Comparison of ENCODE assay signal across 7 mouse cellular contexts in genomic region chr1:69826806-69827703, GRCm38 (mm10). TPM values are rescaled to one million over a fixed set of nuclear protein-coding genes. Genes with fewer than 3 reads are reported as not detected.
DNase-seq lines count a peak whose midpoint lies in the region; ATAC-seq and TF ChIP-seq lines count a peak whose summit lies in the region.

Gene Spag16 (plus strand): TSS chr1:69826970.

- H3K36me3 ChIP-seq in midbrain, embryonic 12.5 days = no peaks in the 10 kb centered on the region
- H3K36me3 ChIP-seq in thymus, adult 2 months (ENCODE audit: control insufficient read depth, insufficient read depth, low read length) = no peaks in the 10 kb centered on the region

- DNase-seq in ovary, postnatal 10 days (ENCODE audit: low spot score) = peak; percentile 5
- no peak for DNase-seq in ovary, adult 18-20 months (ENCODE audit: low spot score)
- peak; percentile 88 for DNase-seq in embryo, embryonic 10.5 days (ENCODE audit: low spot score)
- DNase-seq in left cerebral cortex, postnatal 14 days (ENCODE audit: low spot score in 2 of 2) = peak; percentile 16 to 17
- DNase-seq in thymus, adult 2 months = peak; percentile 33

- no peak for TF ChIP-seq POLR2A in thymus, adult 2 months (IDR thresholded peaks at IDR 0.05; ENCODE audit: control insufficient read depth, extremely low read depth, insufficient read depth, low read length, poor library complexity)

- ATAC-seq in hematopoietic stem cell, adult 5-6 weeks (replicated peaks in 1 of 2; ENCODE audit: insufficient read depth in 1 of 2, low FRiP score in 2 of 2, low TSS enrichment in 1 of 2, low read depth in 1 of 2, poor library complexity in 2 of 2, severe bottlenecking in 2 of 2) = peak; percentile 29 to 45; a peak in 2 of 4 replicates
- ATAC-seq in midbrain, embryonic 12.5 days (ENCODE audit: low FRiP score, low read depth) = peak; percentile 98

- 7% methylated on average over 38 of the region's 38 CpGs for WGBS in midbrain, embryonic 12.5 days
- WGBS in thymus, adult 2 months = 29% methylated on average over 38 of the region's 38 CpGs

- TF ChIP-seq CTCF in thymus, adult 2 months (IDR thresholded peaks at IDR 0.05; ENCODE audit: borderline replicate concordance, control insufficient read depth, extremely low read depth, insufficient read depth, low read length, poor library complexity) = no peak

- H3K4me3 ChIP-seq in midbrain, embryonic 12.5 days = peak within 1 kb of the TSS; percentile 63
- peak within 1 kb of the TSS; percentile 15 for H3K4me3 ChIP-seq in thymus, adult 2 months (ENCODE audit: control insufficient read depth, insufficient read depth, low read length)

- intact Hi-C loops in left cerebral cortex, postnatal 14 days (cut with DNase I) = no loop called here

- no peaks in the 10 kb centered on the region for H3K27me3 ChIP-seq in midbrain, embryonic 12.5 days
- no peaks in the 10 kb centered on the region for H3K27me3 ChIP-seq in thymus, adult 2 months (ENCODE audit: control insufficient read depth, insufficient read depth, low read length)

- H3K9me3 ChIP-seq in midbrain, embryonic 12.5 days = no peaks in the 10 kb centered on the region

- H3K9ac ChIP-seq in midbrain, embryonic 12.5 days (replicated peaks) = peak within 1 kb of the TSS; percentile 37; the same call in 1 of the 2 replicates

- peaks cover 9% of the 10 kb centered on the region; the same call in 1 of the 2 replicates for H3K4me1 ChIP-seq in midbrain, embryonic 12.5 days
- H3K4me1 ChIP-seq in thymus, adult 2 months (replicated peaks; ENCODE audit: control insufficient read depth, insufficient read depth, low read length) = peaks cover 4% of the 10 kb centered on the region; the same call in 1 of the 2 replicates

- H3K4me2 ChIP-seq in midbrain, embryonic 12.5 days (replicated peaks) = peak within 1 kb of the TSS; percentile 72

- no peak within 1 kb of the TSS for H3K27ac ChIP-seq in midbrain, embryonic 12.5 days (replicated peaks)
- no peak within 1 kb of the TSS for H3K27ac ChIP-seq in thymus, adult 2 months (ENCODE audit: control insufficient read depth, insufficient read depth, low read length)

RNA-seq across cellular contexts. Expression of gene Spag16, which starts in this region (rescaled TPM):
- not detected in 2 replicates for total RNA-seq in hematopoietic stem cell, adult 5-6 weeks (2017)
- total RNA-seq in left cerebral cortex, postnatal 14 days (2021) = under 1 TPM; 0.63 to 0.92 TPM
- 1.7 and 2.0 TPM in 2 replicates for polyA plus RNA-seq in midbrain, embryonic 12.5 days (2016; fragmentation: Nextera tagmentation; extraction: Ambion mirVana)
- 0.24 and 0.32 TPM in 2 replicates for polyA plus RNA-seq in thymus, adult 2 months (2012; rRNA removed)

Comparison
In these comparisons a context has a peak if more than half of its experiments do, and no peak if none do; other contexts are left out.
1. Peak in ATAC-seq in hematopoietic stem cell, adult 5-6 weeks; RNA of the gene not detected or under 1 TPM.
2. Peak in DNase-seq in left cerebral cortex, postnatal 14 days; RNA of the gene not detected or under 1 TPM.
3. Peak in DNase-seq and H3K4me3 ChIP-seq in thymus, adult 2 months; RNA of the gene not detected or under 1 TPM.